Mouse (Mus musculus) embryonic stem cell, embryonic (primary cell): ENCODE results near the gene Ncln.

ENCODE experiments used
- CTCF ChIA-PET, 4 experiments: fragments of 300-600 bp in 2 of 4; fragments of 350-600 bp in 2 of 4; sonication (Branson Sonifier 250); formaldehyde crosslinking; loops; one replicate each; lab custom pipeline; 2022; ENCODE audit warnings: inconsistent platforms in 2 of 4; lab: Charles Lee
- POLR2A ChIA-PET, 4 experiments: fragments of 300-600 bp in 2 of 4; fragments of 350-600 bp in 2 of 4; sonication (Branson Sonifier 250); formaldehyde crosslinking; loops; one replicate each; lab custom pipeline; 2022; ENCODE audit warnings: antibody characterized with exemption in 4 of 4, inconsistent platforms in 1 of 4; lab: Charles Lee

Gene Ncln

DNA sequence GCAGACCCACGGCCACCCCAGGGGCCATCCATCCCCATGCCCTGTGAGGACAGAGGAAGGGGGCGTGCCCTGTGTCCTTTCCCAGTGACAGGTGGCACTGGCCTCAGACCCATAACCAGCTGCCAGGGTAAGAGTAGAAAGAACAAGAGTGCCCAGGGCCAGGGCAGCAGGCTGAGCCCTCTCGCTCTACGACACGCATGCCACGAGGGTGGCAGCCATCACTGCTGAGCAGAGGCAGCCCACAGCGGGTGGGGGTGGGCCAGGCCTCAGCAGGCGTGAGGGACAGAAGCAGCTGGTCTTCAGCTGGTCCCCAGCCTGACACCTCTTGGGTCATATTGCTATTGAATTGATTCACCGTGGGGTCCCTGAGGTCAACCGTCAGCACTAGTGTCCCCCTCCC lies 9.7 kb downstream of the Ncln start:
- ChIA-PET POLR2A (interaction anchor here in 2 of 4 experiments (1.7 to 4.8 kb wide), 3 partner anchors 9 to 64 kb away, joined by 3 to 23 read pairs (median 10); partner anchors contain the start of gene Ncln (in 2 of the 2)), CTCF (interaction anchor here in 1 of 4 experiments (0.6 to 2.5 kb wide), 4 partner anchors 34 to 182 kb away, joined by 3 to 27 read pairs (median 7); no protein-coding TSS in a partner anchor)

DNA sequence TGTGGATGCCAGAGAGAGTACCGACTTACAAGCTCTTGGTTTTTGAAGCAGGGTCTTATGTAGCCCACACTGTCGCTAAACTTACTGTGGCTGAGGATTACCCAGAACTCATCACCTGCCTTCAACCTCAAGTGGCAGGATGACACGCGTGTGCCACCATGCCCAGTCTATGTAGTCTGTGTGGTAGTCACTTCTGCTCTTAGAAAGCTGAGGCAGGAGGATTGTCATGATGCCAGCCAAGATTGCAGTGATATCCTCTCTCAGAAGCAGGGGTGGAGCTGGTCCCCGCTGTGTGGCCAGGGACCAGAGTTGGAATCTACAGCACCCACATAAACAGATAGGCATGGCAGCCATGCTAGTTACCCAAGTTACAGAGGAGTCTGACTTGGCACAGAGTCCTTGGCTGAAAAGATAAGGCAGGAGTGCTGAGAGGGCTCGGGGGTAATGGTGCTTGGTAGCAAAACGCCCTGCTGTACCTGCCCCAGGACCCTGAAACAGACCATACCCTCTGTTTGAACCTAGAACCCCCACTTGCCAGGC lies 10.6 kb downstream of the Ncln start:
- POLR2A ChIA-PET: interaction anchor here (0.5 to 4.8 kb wide), 23 partner anchors 9 to 1808 kb away, joined by 3 to 23 read pairs (median 3); partner anchors contain the start of genes Ncln (in 3 of the 4) and Fzr1 (in 1 of the 4)
- CTCF ChIA-PET: interaction anchor here (0.6 to 2.7 kb wide), 32 partner anchors 8 to 294 kb away, joined by 3 to 27 read pairs (median 4); partner anchors contain the start of genes Fzr1 (in 1 of the 4), Gna15 (in 1 of the 4), Ncln (in 1 of the 4) and Pip5k1c (in 1 of the 4)

- POLR2A ChIA-PET: interaction anchor here (0.5 to 4.8 kb wide), 29 partner anchors 8 to 1807 kb away, joined by 3 to 23 read pairs (median 3); partner anchors contain the start of genes Ncln (in 3 of the 4), Cactin (in 1 of the 4) and Fzr1 (in 1 of the 4)
- CTCF ChIA-PET: interaction anchor here (0.6 to 2.7 kb wide), 34 partner anchors 9 to 294 kb away, joined by 3 to 27 read pairs (median 4); partner anchors contain the start of genes Fzr1 (in 1 of the 4), Gipc3 (in 1 of the 4), Gna15 (in 1 of the 4) and Ncln (in 1 of the 4)
Observed at GRCm38 (mm10) chr10:81485060-81485449, 11.1 kb downstream of the Ncln start.

DNA sequence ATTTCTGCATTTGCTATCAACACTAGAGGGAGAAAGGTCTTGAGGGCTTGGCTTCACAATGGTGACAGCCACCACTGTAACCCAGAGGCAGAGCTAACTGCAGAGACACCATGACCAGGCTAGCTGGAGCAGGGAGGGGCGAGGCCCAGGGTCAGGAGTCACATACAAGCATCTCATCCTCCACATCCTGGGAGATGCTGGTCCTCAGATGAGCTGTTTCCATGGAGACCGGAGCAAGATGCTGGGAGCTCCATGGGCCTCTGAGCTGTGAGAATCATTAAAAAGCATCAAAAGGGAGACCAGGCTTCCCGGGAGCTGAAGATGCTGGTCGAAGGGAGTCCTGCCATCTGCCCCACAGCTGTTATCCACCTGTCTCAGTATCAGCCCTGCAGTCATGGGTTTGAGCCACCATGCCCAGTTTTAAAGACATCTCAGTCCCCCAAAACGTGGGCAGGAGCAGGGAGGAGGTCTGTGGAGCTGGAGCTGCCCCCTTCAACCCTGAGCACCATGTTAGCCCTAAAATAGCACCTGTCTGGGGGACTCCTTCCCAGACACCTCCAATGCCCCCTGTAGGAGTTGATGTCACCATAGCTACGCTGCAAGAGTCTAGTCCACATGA lies 11.6 kb downstream of the Ncln start:
- ChIA-PET POLR2A (interaction anchor here (0.5 to 4.8 kb wide), 30 partner anchors 8 to 1807 kb away, joined by 3 to 23 read pairs (median 3); partner anchors contain the start of genes Ncln (in 3 of the 4), Cactin (in 1 of the 4) and Fzr1 (in 1 of the 4)), CTCF (interaction anchor here (0.6 to 2.7 kb wide), 32 partner anchors 9 to 1541 kb away, joined by 3 to 27 read pairs (median 4); partner anchors contain the start of genes Fzr1 (in 1 of the 4), Gipc3 (in 1 of the 4), Gna15 (in 1 of the 4) and Ncln (in 1 of the 4))

DNA sequence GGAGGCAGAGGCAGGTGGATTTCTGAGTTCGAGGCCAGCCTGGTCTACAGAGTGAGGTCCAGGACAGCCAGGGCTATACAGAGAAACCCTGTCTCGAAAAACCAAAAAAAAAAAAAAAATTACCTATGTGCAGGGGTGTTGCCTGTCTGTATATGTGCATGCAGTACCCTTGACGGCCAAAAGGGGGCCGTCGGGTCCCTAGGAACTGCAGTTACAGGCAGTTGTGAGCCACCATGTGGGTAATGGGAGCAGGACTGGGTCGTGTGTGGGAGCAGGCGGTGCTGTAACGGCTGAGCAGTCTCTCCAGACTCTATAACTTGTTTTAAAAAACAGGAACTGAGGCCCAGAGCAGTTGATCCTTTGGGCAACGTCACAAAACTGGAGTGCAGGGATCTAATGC lies 12.2 kb downstream of the Ncln start:
- POLR2A ChIA-PET: interaction anchor here in 2 of 4 experiments (0.5 to 4.8 kb wide), 15 partner anchors 9 to 1180 kb away, joined by 3 to 23 read pairs (median 4); partner anchors contain the start of genes Ncln (in 2 of the 2) and Cactin (in 1 of the 2)

DNA sequence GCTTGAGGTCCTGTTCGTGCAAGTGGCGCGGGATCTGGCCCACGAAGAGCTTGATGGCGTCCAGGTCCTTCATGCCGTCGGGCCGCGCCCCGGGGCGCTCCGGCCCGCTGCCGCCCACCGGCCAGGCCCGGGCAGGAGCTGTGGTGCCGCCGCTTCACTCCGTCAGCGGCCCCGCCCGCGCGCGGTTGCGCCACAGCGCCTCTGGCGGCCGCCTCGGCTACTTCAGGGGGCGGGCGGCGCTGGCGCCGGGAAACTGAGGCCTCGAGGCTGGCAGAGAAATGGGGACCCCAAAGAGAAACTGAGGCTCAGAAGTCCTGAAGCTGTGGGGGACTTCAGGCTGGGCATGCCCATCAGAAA lies 13.7 kb downstream of the Ncln start, which contains the start of gene Celf5:
Celf5 (minus strand) TSS at position 177 of the 357 bp plus-strand sequence.
- ChIA-PET POLR2A (interaction anchor here in 3 of 4 experiments (0.6 to 1.7 kb wide), 26 partner anchors 9 to 553 kb away, joined by 3 to 9 read pairs (median 4); partner anchors contain the start of genes Ncln (in 2 of the 3), Eef2 (in 1 of the 3), Gadd45b (in 1 of the 3) and Gna15 (in 1 of the 3)), CTCF (interaction anchor here (0.6 to 2.3 kb wide), 48 partner anchors 9 to 289 kb away, joined by 3 to 23 read pairs (median 4); partner anchors contain the start of genes Ncln (in 2 of the 4), Pip5k1c (in 2 of the 4), 4930404N11Rik (in 1 of the 4) and Gna11 (in 1 of the 4))

More for the DNA sequence above, 12.2 kb downstream of the Ncln start:
- CTCF ChIA-PET: interaction anchor here (0.6 to 2.7 kb wide), 10 partner anchors 10 to 142 kb away, joined by 3 to 20 read pairs (median 4); partner anchors contain the start of gene Gipc3 (in 1 of the 4)

DNA sequence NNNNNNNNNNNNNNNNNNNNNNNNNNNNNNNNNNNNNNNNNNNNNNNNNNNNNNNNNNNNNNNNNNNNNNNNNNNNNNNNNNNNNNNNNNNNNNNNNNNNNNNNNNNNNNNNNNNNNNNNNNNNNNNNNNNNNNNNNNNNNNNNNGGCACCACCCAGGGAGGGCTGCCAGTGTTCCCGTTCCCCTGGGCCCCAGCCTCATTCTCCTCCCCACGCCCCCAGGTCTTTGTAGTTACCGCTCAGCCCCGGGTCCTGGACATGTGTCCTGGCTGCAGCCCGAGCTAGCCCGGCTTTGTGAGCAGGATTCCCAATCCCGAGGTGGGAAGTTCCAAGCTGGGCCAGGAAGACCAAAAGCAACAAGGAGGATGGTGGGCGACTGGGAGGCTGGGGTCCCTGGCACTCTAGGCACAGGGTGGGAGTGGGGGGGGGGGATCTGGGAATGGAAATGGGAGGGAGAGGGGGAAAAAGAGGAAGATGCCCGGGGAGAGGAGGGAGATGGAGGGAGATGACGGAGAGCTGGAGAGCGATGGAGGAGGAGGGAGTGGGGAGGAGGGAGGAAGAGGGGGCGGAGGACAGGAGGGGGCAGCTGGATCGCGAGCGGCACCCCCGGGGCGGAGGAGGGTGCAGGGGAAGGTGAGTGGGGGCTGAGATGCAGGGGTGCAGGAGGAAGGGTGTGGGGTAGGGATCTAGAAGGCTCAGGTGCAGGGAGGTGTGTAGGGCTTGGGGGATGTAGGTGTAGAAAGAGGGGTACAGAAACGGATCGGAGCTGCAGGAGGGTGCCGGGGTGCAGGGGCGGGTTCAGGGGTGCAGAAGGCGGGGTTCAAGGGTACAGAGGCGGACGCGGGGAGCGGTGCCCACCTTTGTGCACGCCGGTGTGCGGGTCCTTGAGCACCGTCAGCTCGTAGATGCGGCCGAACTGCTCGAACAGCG lies 14.3 kb downstream of the Ncln start:
- ChIA-PET POLR2A (interaction anchor here (0.5 to 1.7 kb wide), 32 partner anchors 8 to 1437 kb away, joined by 3 to 9 read pairs (median 3); partner anchors contain the start of genes Ncln (in 2 of the 4), Eef2 (in 1 of the 4), Fzr1 (in 1 of the 4) and Gna15 (in 1 of the 4)), CTCF (interaction anchor here (0.6 to 2.3 kb wide), 52 partner anchors 8 to 1147 kb away, joined by 3 to 23 read pairs (median 4); partner anchors contain the start of genes Ncln (in 2 of the 4), Pip5k1c (in 2 of the 4) and 4930404N11Rik (in 1 of the 4))

DNA sequence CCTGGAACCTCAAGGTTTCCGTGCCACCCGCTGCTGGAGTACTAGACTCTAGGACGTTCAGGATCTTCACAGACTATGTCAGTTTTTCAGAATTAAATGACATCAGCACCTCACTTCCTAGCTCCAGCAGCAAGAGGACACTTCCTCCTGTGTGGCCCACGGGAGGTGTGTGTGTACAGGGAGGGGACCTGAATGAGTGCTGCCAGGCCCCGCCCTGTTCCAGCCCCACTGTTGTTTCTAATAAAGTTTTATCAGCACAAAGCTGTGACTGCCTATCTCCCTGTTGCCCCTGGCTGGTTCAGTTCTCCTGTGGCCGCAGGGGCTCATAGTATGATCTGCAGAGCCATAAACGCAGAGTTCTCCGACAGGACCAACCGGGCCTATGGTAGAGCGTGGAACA lies 21.7 kb downstream of the Ncln start:
- ChIA-PET POLR2A (interaction anchor here in 3 of 4 experiments (0.6 to 1.7 kb wide), 8 partner anchors 8 to 85 kb away, joined by 3 to 6 read pairs (median 4); partner anchors contain the start of gene Celf5 (in 1 of the 3)), CTCF (interaction anchor here in 2 of 4 experiments (0.6 to 2.2 kb wide), 6 partner anchors 8 to 77 kb away, joined by 3 to 9 read pairs (median 6); partner anchors contain the start of gene Celf5 (in 2 of the 2))

DNA sequence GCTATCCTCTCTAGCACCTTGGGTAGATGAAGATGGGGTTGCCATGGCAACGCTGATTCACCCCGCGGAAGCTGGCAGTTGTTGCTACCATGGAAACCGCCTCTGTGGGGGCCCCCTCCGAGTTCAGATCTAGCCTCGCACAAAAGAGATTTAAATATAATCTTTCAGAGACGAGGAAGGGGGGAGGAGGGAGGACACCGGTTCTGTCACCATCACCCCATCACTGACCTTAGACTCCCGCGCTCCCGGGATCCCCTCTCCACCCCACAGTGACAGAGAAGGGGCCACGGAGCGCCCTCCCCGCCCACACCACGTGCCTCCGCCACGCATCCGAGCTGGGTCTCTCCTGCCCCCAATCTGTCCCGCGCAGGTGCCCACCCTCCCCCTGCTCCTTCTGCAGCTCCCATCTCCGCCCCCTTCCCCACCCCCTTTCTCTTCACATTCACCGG lies 23.2 kb downstream of the Ncln start:
- POLR2A ChIA-PET: interaction anchor here in 2 of 4 experiments (0.6 to 1.7 kb wide), 12 partner anchors 9 to 143 kb away, joined by 3 to 6 read pairs (median 3); partner anchors contain the start of genes Celf5 (in 2 of the 2) and Ncln (in 1 of the 2)
- CTCF ChIA-PET: interaction anchor here in 3 of 4 experiments (0.6 to 2.2 kb wide), 6 partner anchors 8 to 232 kb away, joined by 3 to 9 read pairs (median 6); partner anchors contain the start of gene Celf5 (in 2 of the 3)

GRCm38 (mm10) chr10:81472403-81473002 lies 23.7 kb downstream of the Ncln start:
- ChIA-PET POLR2A (interaction anchor here in 2 of 4 experiments (0.6 to 1.7 kb wide), 9 partner anchors 10 to 143 kb away, joined by 3 to 6 read pairs (median 3); partner anchors contain the start of genes Celf5 (in 2 of the 2) and Ncln (in 1 of the 2)), CTCF (interaction anchor here in 2 of 4 experiments (1.6 to 2.2 kb wide), 3 partner anchors 7 to 10 kb away, joined by 6 to 9 read pairs (median 7); partner anchors contain the start of gene Celf5 (in 2 of the 2))

- ChIA-PET CTCF (interaction anchor here in 1 of 4 experiments (0.8 kb wide), 1 partner anchor 136 kb away, joined by 3 read pairs; no protein-coding TSS in a partner anchor), POLR2A (no interaction called here)
Observed at GRCm38 (mm10) chr10:81470454-81470853, 25.7 kb downstream of the Ncln start.

DNA sequence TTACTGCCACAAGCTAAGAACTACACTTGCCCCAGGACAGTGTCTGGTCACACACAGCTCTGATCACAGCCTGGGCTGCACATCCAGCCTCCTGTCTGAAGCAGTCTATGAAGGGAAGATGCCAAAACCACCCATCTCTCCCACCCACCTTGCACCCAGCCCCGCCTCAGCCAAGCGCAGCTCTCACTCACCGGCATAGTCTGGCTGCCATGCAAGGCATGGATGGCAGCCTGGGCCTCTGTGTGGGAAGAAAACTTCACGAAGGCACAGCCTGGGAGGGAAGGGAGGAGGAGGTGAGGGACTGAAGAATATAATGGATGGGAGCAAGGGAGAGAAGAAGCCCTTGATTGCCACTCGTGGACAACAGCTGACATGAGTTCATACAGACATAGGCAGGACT lies 26.9 kb downstream of the Ncln start:
- ChIA-PET POLR2A (interaction anchor here in 2 of 4 experiments (1.0 to 1.5 kb wide), 3 partner anchors 8 to 79 kb away, joined by 3 read pairs; no protein-coding TSS in a partner anchor), CTCF (interaction anchor here in 3 of 4 experiments (0.8 to 2.1 kb wide), 6 partner anchors 13 to 33 kb away, joined by 3 to 7 read pairs (median 4); partner anchors contain the start of gene Celf5 (in 2 of the 3))

DNA sequence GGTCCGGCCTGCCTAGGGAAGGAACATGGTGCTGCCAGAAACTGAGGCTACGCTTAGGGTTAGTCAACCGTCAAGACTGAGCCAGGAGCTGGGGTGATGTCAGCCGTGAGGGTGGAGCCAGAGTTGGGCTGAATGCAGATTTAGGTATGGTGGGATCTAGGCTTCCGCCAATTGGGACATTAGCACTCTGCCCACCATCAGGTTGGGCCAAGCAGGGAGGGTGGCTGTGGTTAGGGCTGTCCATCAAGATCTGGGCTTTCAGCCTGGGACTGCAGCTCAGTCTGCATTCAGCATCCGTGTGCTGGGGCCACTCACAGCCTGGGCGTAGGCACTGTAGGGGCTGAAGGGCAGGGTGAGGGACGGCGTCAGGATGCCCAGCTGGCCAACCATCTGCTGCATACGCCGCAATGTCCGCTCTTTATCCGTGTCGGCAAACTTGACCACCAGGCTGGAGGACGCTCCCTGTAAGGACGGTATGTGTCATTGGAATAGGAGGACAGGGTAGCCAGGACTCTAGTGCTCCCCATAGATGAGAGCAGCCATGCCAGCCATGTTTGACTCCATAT lies 28.4 kb downstream of the Ncln start:
- ChIA-PET CTCF (interaction anchor here (0.6 to 2.1 kb wide), 5 partner anchors 14 to 130 kb away, joined by 3 to 7 read pairs (median 5); partner anchors contain the start of gene Celf5 (in 1 of the 4)), POLR2A (interaction anchor here in 3 of 4 experiments (1.3 to 3.8 kb wide), 3 partner anchors 39 to 103 kb away, joined by 3 to 22 read pairs (median 4); no protein-coding TSS in a partner anchor)

- ChIA-PET POLR2A (interaction anchor here in 3 of 4 experiments (0.7 to 3.8 kb wide), 5 partner anchors 13 to 1425 kb away, joined by 3 to 22 read pairs (median 3); no protein-coding TSS in a partner anchor), CTCF (interaction anchor here in 3 of 4 experiments (0.6 to 2.6 kb wide), 3 partner anchors 15 to 89 kb away, joined by 3 to 9 read pairs (median 8); partner anchors contain the start of genes Celf5 (in 1 of the 3) and Fzr1 (in 1 of the 3))
Observed at GRCm38 (mm10) chr10:81466881-81467280, 29.3 kb downstream of the Ncln start.
